Mouse (Mus musculus): ENCODE measurements around the gene Entpd7. TPM values are rescaled to one million over a fixed set of nuclear protein-coding genes. Genes with fewer than 3 reads are reported as not detected.

The Entpd7 gene
- polyA plus RNA-seq, 1 experiment, result 1.2 TPM

- Histone ChIP-seq H3K4me3 (replicated peaks) (no peak overlapping the region), H3K27me3 (replicated peaks) (no peaks in the 10 kb centered on the region), H3K36me3 (replicated peaks; ENCODE audit: low read length) (no peaks in the 10 kb centered on the region), H3K9me3 (no peaks in the 10 kb centered on the region), H3K4me1 (peaks cover 15% of the 10 kb centered on the region)
- TF ChIP-seq GATA1 (IDR thresholded peaks at IDR 0.05; ENCODE audit: borderline replicate concordance, low read length) (no peak), FLI1 (IDR thresholded peaks at IDR 0.05; ENCODE audit: low read length) (no peak)
These were observed 90.9 kb downstream of the Entpd7 start for GRCm38 (mm10) chr19:43780391-43780790.

- H3K36me3 ChIP-seq (replicated peaks; ENCODE audit: low read length), result no peaks in the 10 kb centered on the region
- peaks cover 19% of the 10 kb centered on the region for H3K4me1 ChIP-seq
- no peaks in the 10 kb centered on the region for H3K27me3 ChIP-seq (replicated peaks)
- TF ChIP-seq GATA1 (IDR thresholded peaks at IDR 0.05; ENCODE audit: borderline replicate concordance, low read length), result no peak
- TF ChIP-seq FLI1 (IDR thresholded peaks at IDR 0.05; ENCODE audit: low read length), result no peak
- H3K9me3 ChIP-seq, result no peaks in the 10 kb centered on the region
- H3K4me3 ChIP-seq (replicated peaks), result no peak within 1 kb of the TSS
These were observed 92.5 kb downstream of the Entpd7 start, which contains the start of gene Abcc2 for GRCm38 (mm10) chr19:43781980-43782379. Abcc2 (plus strand) TSS chr19:43782192.

Other genes with a start within 250 kb of the Entpd7 start
- not detected in 2 replicates for gene Cnnm1, start 249.2 kb upstream of the Entpd7 start, polyA plus RNA-seq (2012; ENCODE audit: insufficient read depth, low replicate concordance)
- gene Got1, start 165.1 kb upstream of the Entpd7 start, polyA plus RNA-seq (2012; ENCODE audit: insufficient read depth, low replicate concordance), result 3.4 and 10.7 TPM in 2 replicates
- gene Nkx2-3, start 77.3 kb upstream of the Entpd7 start, polyA plus RNA-seq (2012; ENCODE audit: insufficient read depth, low replicate concordance), result 0.18 TPM in 1 of 2 replicates, not detected in the other
- gene Slc25a28, start 14.8 kb upstream of the Entpd7 start, polyA plus RNA-seq (2012; ENCODE audit: insufficient read depth, low replicate concordance), result 17.5 and 30.6 TPM in 2 replicates
- gene Cutc, start 63.3 kb downstream of the Entpd7 start, polyA plus RNA-seq (2012; ENCODE audit: insufficient read depth, low replicate concordance), result 5.0 TPM in 1 of 2 replicates, not detected in the other
- 0.56 and 2.6 TPM in 2 replicates for gene Cox15, start 63.3 kb downstream of the Entpd7 start, polyA plus RNA-seq (2012; ENCODE audit: insufficient read depth, low replicate concordance)
- gene Abcc2, start 92.5 kb downstream of the Entpd7 start, polyA plus RNA-seq (2012; ENCODE audit: insufficient read depth, low replicate concordance), result not detected in 2 replicates